Mouse (Mus musculus): ENCODE measurements around the gene Rgl2. TPM values are rescaled to one million over a fixed set of nuclear protein-coding genes. Genes with fewer than 3 reads are reported as not detected.
"Not testable (repeated sequence)": the region's sequence is repeated elsewhere in the genome, so short reads cannot be mapped to it uniquely, and the experiment has no call there.

The Rgl2 gene
- polyA plus RNA-seq, 1 experiment from 2014 or later, result 39.0 TPM

- Histone ChIP-seq H3K27ac (ENCODE audit: low read length) (no peak overlapping the region), H3K9me3 (ENCODE audit: low read length) (no peaks in the 10 kb centered on the region), H3K27me3 (replicated peaks; ENCODE audit: insufficient read depth, low read length) (no peaks in the 10 kb centered on the region), H3K4me2 (replicated peaks; ENCODE audit: low read depth, low read length) (no peak overlapping the region), H3K4me1 (ENCODE audit: insufficient read depth, low read depth, low read length) (no peaks in the 10 kb centered on the region), H3K4me3 (ENCODE audit: low read depth, low read length) (no peak overlapping the region), H3K9ac (replicated peaks; ENCODE audit: low read depth) (no peak overlapping the region), H3K36me3 (ENCODE audit: insufficient read depth, low read length) (no peaks in the 10 kb centered on the region)
- no peak for DNase-seq (ENCODE audit: low spot score)
- WGBS, result 58% methylated on average over 2 of the region's 2 CpGs
- no peak for ATAC-seq
- TF ChIP-seq EP300 (IDR thresholded peaks at IDR 0.05) (no peak), CTCF (IDR thresholded peaks at IDR 0.05) (no peak)
Measured at GRCm38 (mm10) chr17:33891357-33891756, 38.0 kb upstream of the Rgl2 start.

GRCm38 (mm10) chr17:33891892-33892291 lies 37.5 kb upstream of the Rgl2 start:
- DNase-seq (ENCODE audit: low spot score); H3K36me3 ChIP-seq (ENCODE audit: insufficient read depth, low read length); H3K9me3 ChIP-seq (ENCODE audit: low read length); H3K4me2 ChIP-seq (replicated peaks; ENCODE audit: low read depth, low read length); H3K27ac ChIP-seq (ENCODE audit: low read length); H3K27me3 ChIP-seq (replicated peaks; ENCODE audit: insufficient read depth, low read length); ATAC-seq; H3K4me1 ChIP-seq (ENCODE audit: insufficient read depth, low read depth, low read length); H3K9ac ChIP-seq (replicated peaks; ENCODE audit: low read depth); H3K4me3 ChIP-seq (ENCODE audit: low read depth, low read length): not testable (repeated sequence)
- WGBS, result 64% methylated on average over 6 of the region's 6 CpGs
- 0 out of 2 replicates have a peak, but pooled peaks have one; percentile 3 for TF ChIP-seq CTCF (IDR thresholded peaks at IDR 0.05)

- no peak for TF ChIP-seq EP300 (IDR thresholded peaks at IDR 0.05)
- TF ChIP-seq CTCF (IDR thresholded peaks at IDR 0.05), result no peak
- Histone ChIP-seq H3K36me3 (ENCODE audit: insufficient read depth, low read length) (no peaks in the 10 kb centered on the region), H3K9me3 (ENCODE audit: low read length) (no peaks in the 10 kb centered on the region), H3K27ac (ENCODE audit: low read length) (no peak overlapping the region), H3K27me3 (replicated peaks; ENCODE audit: insufficient read depth, low read length) (no peaks in the 10 kb centered on the region), H3K4me3 (ENCODE audit: low read depth, low read length) (no peak overlapping the region), H3K4me2 (replicated peaks; ENCODE audit: low read depth, low read length) (no peak overlapping the region), H3K9ac (replicated peaks; ENCODE audit: low read depth) (no peak overlapping the region), H3K4me1 (ENCODE audit: insufficient read depth, low read depth, low read length) (no peaks in the 10 kb centered on the region)
- ATAC-seq (no peak), DNase-seq (ENCODE audit: low spot score) (no peak)
- 24% methylated on average over 7 of the region's 7 CpGs for WGBS
Measured at GRCm38 (mm10) chr17:33892429-33892828, 36.9 kb upstream of the Rgl2 start.

GRCm38 (mm10) chr17:33893011-33893410 lies 36.3 kb upstream of the Rgl2 start:
- H3K36me3 ChIP-seq (ENCODE audit: insufficient read depth, low read length); H3K9ac ChIP-seq (replicated peaks; ENCODE audit: low read depth); H3K27ac ChIP-seq (ENCODE audit: low read length); ATAC-seq; H3K9me3 ChIP-seq (ENCODE audit: low read length); H3K4me1 ChIP-seq (ENCODE audit: insufficient read depth, low read depth, low read length); H3K27me3 ChIP-seq (replicated peaks; ENCODE audit: insufficient read depth, low read length); H3K4me3 ChIP-seq (ENCODE audit: low read depth, low read length); H3K4me2 ChIP-seq (replicated peaks; ENCODE audit: low read depth, low read length); DNase-seq (ENCODE audit: low spot score): not testable (repeated sequence)
- WGBS, result 65% methylated on average over 4 of the region's 4 CpGs

GRCm38 (mm10) chr17:33897114-33897794 lies 32.1 kb upstream of the Rgl2 start:
- no peaks in the 10 kb centered on the region for H3K36me3 ChIP-seq (ENCODE audit: insufficient read depth, low read length)
- no peaks in the 10 kb centered on the region for H3K9me3 ChIP-seq (ENCODE audit: low read length)
- H3K4me2 ChIP-seq (replicated peaks; ENCODE audit: low read depth, low read length), result no peak overlapping the region
- DNase-seq (ENCODE audit: low spot score), result peak; percentile 86
- no peaks in the 10 kb centered on the region for H3K4me1 ChIP-seq (ENCODE audit: insufficient read depth, low read depth, low read length)
- H3K9ac ChIP-seq (replicated peaks; ENCODE audit: low read depth), result no peak overlapping the region
- no peaks in the 10 kb centered on the region for H3K27me3 ChIP-seq (replicated peaks; ENCODE audit: insufficient read depth, low read length)
- no peak overlapping the region for H3K27ac ChIP-seq (ENCODE audit: low read length)
- peak; percentile 77 for TF ChIP-seq CTCF (IDR thresholded peaks at IDR 0.05)
- no peak for TF ChIP-seq EP300 (IDR thresholded peaks at IDR 0.05)
- WGBS, result 37% methylated on average over 6 of the region's 6 CpGs
- no peak overlapping the region for H3K4me3 ChIP-seq (ENCODE audit: low read depth, low read length)
- ATAC-seq, result 0 out of 2 replicates have a peak, but pooled peaks have one; percentile 32

- not testable (repeated sequence) for H3K27me3 ChIP-seq (replicated peaks; ENCODE audit: insufficient read depth, low read length); H3K27ac ChIP-seq (ENCODE audit: low read length); ATAC-seq; H3K4me3 ChIP-seq (ENCODE audit: low read depth, low read length); H3K4me1 ChIP-seq (ENCODE audit: insufficient read depth, low read depth, low read length); H3K4me2 ChIP-seq (replicated peaks; ENCODE audit: low read depth, low read length); DNase-seq (ENCODE audit: low spot score); H3K9ac ChIP-seq (replicated peaks; ENCODE audit: low read depth); H3K9me3 ChIP-seq (ENCODE audit: low read length); H3K36me3 ChIP-seq (ENCODE audit: insufficient read depth, low read length)
- 82% methylated on average over 4 of the region's 4 CpGs for WGBS
Measured at GRCm38 (mm10) chr17:33898193-33898592, 31.1 kb upstream of the Rgl2 start.

- Histone ChIP-seq H3K36me3 (ENCODE audit: insufficient read depth, low read length) (no peaks in the 10 kb centered on the region), H3K4me2 (replicated peaks; ENCODE audit: low read depth, low read length) (no peak overlapping the region), H3K4me3 (ENCODE audit: low read depth, low read length) (no peak overlapping the region), H3K27ac (ENCODE audit: low read length) (no peak overlapping the region), H3K4me1 (ENCODE audit: insufficient read depth, low read depth, low read length) (no peaks in the 10 kb centered on the region), H3K9ac (replicated peaks; ENCODE audit: low read depth) (no peak overlapping the region), H3K9me3 (ENCODE audit: low read length) (no peaks in the 10 kb centered on the region), H3K27me3 (replicated peaks; ENCODE audit: insufficient read depth, low read length) (no peaks in the 10 kb centered on the region)
- WGBS, result 56% methylated on average over 4 of the region's 4 CpGs
- DNase-seq (ENCODE audit: low spot score), result no peak
- no peak for TF ChIP-seq EP300 (IDR thresholded peaks at IDR 0.05)
- no peak for TF ChIP-seq CTCF (IDR thresholded peaks at IDR 0.05)
- no peak for ATAC-seq
Measured at GRCm38 (mm10) chr17:33899642-33900041, 29.7 kb upstream of the Rgl2 start.
